Mouse (Mus musculus) megakaryocyte progenitor cell, adult 5-6 weeks (primary cell): ENCODE measurements at regions not wholly inside any gene's neighbourhood (a gene's known extent, or its start where the extent isn't known, plus 50 kb on each side); places are given as distances from the start of the nearest gene placed in this dataset.

Experiments
- ATAC-seq: replicated peaks from 2 replicates; pipeline ENCODE4 v1.8.0; 2016; ENCODE audit warnings: mild to moderate bottlenecking, moderate TSS enrichment, inconsistent platforms; ENCODE audit not compliant: poor library complexity

GRCm38 (mm10) chr3:145207071-145207470 is 85.2 kb upstream of the Col24a1 start:
- no peak for ATAC-seq

DNA sequence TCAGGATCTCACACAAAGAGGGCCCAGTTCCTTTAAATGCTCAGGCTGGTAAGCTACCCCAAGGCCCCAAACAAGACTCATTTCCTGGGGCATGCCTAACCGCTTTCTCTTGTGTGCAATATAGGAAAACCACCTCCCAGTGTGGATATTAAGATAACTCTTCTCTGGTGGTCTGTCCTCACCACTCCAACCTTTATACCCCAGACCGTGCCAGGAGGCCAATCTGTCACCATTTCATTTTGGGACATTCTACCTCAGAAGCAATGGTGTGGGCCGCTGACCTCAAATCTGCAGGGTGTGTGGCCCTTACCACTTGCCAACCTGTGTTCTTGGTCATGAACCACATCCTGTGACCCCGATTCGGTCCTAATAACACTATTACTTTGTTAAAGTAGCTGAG is 82.1 kb upstream of the Col24a1 start:
- ATAC-seq, result peak; percentile 81

- no peak for ATAC-seq
Measured at GRCm38 (mm10) chr3:145216987-145217515, 75.2 kb upstream of the Col24a1 start.

- no peak for ATAC-seq
Measured at GRCm38 (mm10) chr3:145222922-145223321, 69.3 kb upstream of the Col24a1 start.

DNA sequence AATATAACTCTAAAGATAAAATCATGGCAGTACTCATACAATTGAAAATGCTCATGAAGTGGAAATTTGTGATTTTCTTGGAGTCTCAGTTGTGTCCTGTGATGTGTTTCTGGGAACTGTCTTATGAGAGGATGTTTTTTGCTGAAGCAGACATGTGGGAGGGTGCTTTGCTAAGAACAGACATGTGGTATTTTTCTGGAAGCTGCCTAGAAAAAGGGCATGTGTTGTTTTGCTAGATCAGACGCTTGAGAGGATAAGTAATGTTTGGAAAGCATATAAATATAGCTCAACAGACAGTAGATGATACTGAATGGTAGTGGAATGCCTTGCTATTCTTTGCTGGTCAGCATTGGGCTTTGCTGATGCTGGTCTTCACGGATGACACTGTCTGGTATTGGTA is 68.2 kb upstream of the Col24a1 start:
- ATAC-seq, result no peak

DNA sequence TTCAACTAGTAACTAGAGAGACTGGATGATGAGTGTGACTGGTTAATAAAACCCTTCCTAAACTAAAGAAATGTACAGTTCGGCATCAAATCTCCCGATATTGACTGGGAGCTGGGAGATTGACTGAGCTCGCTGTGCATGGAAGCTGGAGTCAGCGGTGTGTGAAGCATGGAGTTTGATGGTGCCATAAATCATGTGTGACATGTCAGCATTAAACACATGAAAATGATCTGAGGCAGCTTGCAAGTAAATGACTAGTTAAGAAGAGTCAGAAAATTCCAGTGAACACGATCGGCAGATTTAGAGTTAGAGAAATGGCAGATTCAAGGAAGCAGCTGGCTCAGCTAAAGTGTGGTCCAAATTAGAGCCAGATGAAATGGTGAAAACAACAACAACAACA is 61.6 kb upstream of the Col24a1 start:
- ATAC-seq, result no peak

- no peak for ATAC-seq
Measured at GRCm38 (mm10) chr3:145242138-145242537, 50.1 kb upstream of the Col24a1 start.
